Mouse (Mus musculus): ENCODE data around the gene Pecam1. TPM values are rescaled to one million over a fixed set of nuclear protein-coding genes. Genes with fewer than 3 reads are reported as not detected.
A peak's percentile ranks its signal among the peaks of the same experiment; 100 is the strongest.

The Pecam1 gene
- total and polyA plus RNA-seq, 3 experiments, result 18.4 to 22.3 (median 19.2) TPM

GRCm38 (mm10) chr11:106663838-106664237 lies 86.6 kb downstream of the Pecam1 start:
- no peak for DNase-seq (ENCODE audit: extremely low read depth)
- no peak overlapping the region for H3K4me3 ChIP-seq (replicated peaks in 1 of 3; ENCODE audit: low read depth in 2 of 3, low read length in 2 of 3, poor library complexity in 1 of 3)
- no peak overlapping the region for H3K4me2 ChIP-seq (ENCODE audit: insufficient read depth, low read depth, poor library complexity, severe bottlenecking)
- peaks cover 28 to 86% of the 10 kb centered on the region in 2 experiments for H3K4me1 ChIP-seq (ENCODE audit: control insufficient read depth in 1 of 2, insufficient read depth in 2 of 2)
- no peaks in the 10 kb centered on the region for H3K79me2 ChIP-seq (replicated peaks; ENCODE audit: control insufficient read depth, extremely low read depth, insufficient read depth, poor library complexity, severe bottlenecking)
- H3K36me3 ChIP-seq (replicated peaks in 1 of 2; ENCODE audit: control insufficient read depth in 1 of 2, insufficient read depth in 1 of 2, low read length in 1 of 2), result peaks cover 7 to 34% of the 10 kb centered on the region in 2 experiments
- no peak overlapping the region for H3K27ac ChIP-seq (ENCODE audit: insufficient read depth, low read depth)
- no peak overlapping the region for H3K9ac ChIP-seq (ENCODE audit: insufficient read depth, low read depth)
- TF ChIP-seq KAT2A (IDR thresholded peaks at IDR 0.05; ENCODE audit: insufficient replicate concordance, low read length), result no peak
- no peak for TF ChIP-seq MAFK (IDR thresholded peaks at IDR 0.05; ENCODE audit: insufficient replicate concordance, low read length)
- TF ChIP-seq MAZ (IDR thresholded peaks at IDR 0.05; ENCODE audit: low read depth, low read length), result no peak
- no peak for TF ChIP-seq ZMIZ1 (IDR thresholded peaks at IDR 0.05; ENCODE audit: low read depth, low read length)
- TF ChIP-seq USF1 (IDR thresholded peaks at IDR 0.05; ENCODE audit: low read depth, low read length), result no peak
- TF ChIP-seq MYC (IDR thresholded peaks at IDR 0.05; ENCODE audit: low read depth, low read length), result no peak
- no peak for TF ChIP-seq ZNF384 (IDR thresholded peaks at IDR 0.05; ENCODE audit: low read depth, low read length)
- TF ChIP-seq HCFC1 (IDR thresholded peaks at IDR 0.05; ENCODE audit: low read depth, low read length), result no peak
- TF ChIP-seq SMC3 (IDR thresholded peaks at IDR 0.05; ENCODE audit: low read depth, low read length), result no peak
- TF ChIP-seq E2F4 (IDR thresholded peaks at IDR 0.05; ENCODE audit: insufficient replicate concordance, low read depth, low read length), result no peak
- no peak for TF ChIP-seq PAX5 (IDR thresholded peaks at IDR 0.05; ENCODE audit: low read length)
- TF ChIP-seq JUN (IDR thresholded peaks at IDR 0.05; ENCODE audit: insufficient read depth, low read depth, low read length), result no peak
- TF ChIP-seq SIN3A (IDR thresholded peaks at IDR 0.05; ENCODE audit: low read length), result no peak
- TF ChIP-seq BHLHE40 (IDR thresholded peaks at IDR 0.05; ENCODE audit: low read depth, low read length), result no peak
- no peak for TF ChIP-seq NELFE (IDR thresholded peaks at IDR 0.05; ENCODE audit: low read depth, low read length)
- no peak for TF ChIP-seq MXI1 (IDR thresholded peaks at IDR 0.05; ENCODE audit: low read depth, low read length)
- no peak for TF ChIP-seq EP300 (IDR thresholded peaks at IDR 0.05; ENCODE audit: low read length)
- in situ Hi-C loops (cut with MboI; ENCODE audit: low pct_ligation_motif_present, low pct_unique_long_range_greater_than_20kb, low sequenced_read_pairs), result no loop called here
- dilution Hi-C loops (cut with MboI; ENCODE audit: extremely low pct_ligation_motif_present, extremely low pct_unique_long_range_greater_than_20kb, low sequenced_read_pairs), result no loop called here
- H3K9me3 ChIP-seq (replicated peaks; ENCODE audit: low read length), result no peaks in the 10 kb centered on the region
- H3K27me3 ChIP-seq (replicated peaks), result no peaks in the 10 kb centered on the region

DNA sequence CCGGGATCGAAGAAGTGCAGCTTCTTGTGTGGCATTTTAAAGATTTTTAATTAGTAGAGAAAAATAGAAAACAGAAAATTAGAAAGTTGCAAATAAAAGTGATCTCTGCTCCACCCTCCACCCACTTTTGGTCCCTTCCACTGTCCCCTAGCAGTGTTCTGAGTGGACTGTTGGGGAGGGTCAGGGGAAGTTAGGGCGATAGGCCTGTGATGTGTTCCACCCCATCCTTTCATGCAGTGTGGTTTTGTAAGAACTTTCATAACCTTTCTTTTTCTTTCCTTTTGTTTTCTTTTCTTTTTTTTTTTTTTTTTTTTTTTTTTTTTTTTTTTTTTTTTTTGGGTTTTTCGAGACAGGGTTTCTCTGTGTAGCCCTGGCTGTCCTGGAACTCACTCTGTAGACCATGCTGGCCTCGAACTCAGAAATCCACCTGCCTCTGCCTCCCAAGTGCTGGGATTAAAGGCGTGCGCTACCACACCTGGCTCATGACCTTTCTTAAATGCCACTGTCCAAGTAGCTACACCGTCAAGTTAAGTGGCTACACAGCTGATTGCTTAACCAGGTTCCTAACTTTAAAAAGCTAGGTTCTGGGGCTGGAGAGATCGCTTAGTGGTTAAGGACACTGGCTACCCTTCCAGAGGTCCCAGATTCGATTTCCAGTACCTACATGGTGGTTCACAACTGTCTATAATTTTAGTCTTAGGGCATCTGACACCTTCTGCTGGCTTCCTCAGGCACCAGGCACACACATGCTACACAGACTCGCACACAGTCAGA lies 87.6 kb downstream of the Pecam1 start:
- no peaks in the 10 kb centered on the region for H3K9me3 ChIP-seq (replicated peaks; ENCODE audit: low read length)
- no peak overlapping the region for H3K9ac ChIP-seq (ENCODE audit: insufficient read depth, low read depth)
- H3K4me1 ChIP-seq (ENCODE audit: control insufficient read depth in 1 of 2, insufficient read depth in 2 of 2), result peaks cover 25 to 84% of the 10 kb centered on the region in 2 experiments
- no peak overlapping the region for H3K4me2 ChIP-seq (ENCODE audit: insufficient read depth, low read depth, poor library complexity, severe bottlenecking)
- no peak overlapping the region for H3K27ac ChIP-seq (ENCODE audit: insufficient read depth, low read depth)
- peaks cover 7 to 30% of the 10 kb centered on the region in 2 experiments for H3K36me3 ChIP-seq (replicated peaks in 1 of 2; ENCODE audit: control insufficient read depth in 1 of 2, insufficient read depth in 1 of 2, low read length in 1 of 2)
- H3K27me3 ChIP-seq (replicated peaks), result no peaks in the 10 kb centered on the region
- dilution Hi-C loops (cut with MboI; ENCODE audit: extremely low pct_ligation_motif_present, extremely low pct_unique_long_range_greater_than_20kb, low sequenced_read_pairs), result no loop called here
- in situ Hi-C loops (cut with MboI; ENCODE audit: low pct_ligation_motif_present, low pct_unique_long_range_greater_than_20kb, low sequenced_read_pairs), result no loop called here
- TF ChIP-seq ZNF384 (IDR thresholded peaks at IDR 0.05; ENCODE audit: low read depth, low read length), result peak; percentile 59
- TF ChIP-seq NELFE (IDR thresholded peaks at IDR 0.05; ENCODE audit: low read depth, low read length), result no peak
- no peak for TF ChIP-seq PAX5 (IDR thresholded peaks at IDR 0.05; ENCODE audit: low read length)
- DNase-seq (ENCODE audit: extremely low read depth), result no peak
- H3K79me2 ChIP-seq (replicated peaks; ENCODE audit: control insufficient read depth, extremely low read depth, insufficient read depth, poor library complexity, severe bottlenecking), result no peaks in the 10 kb centered on the region
- H3K4me3 ChIP-seq (replicated peaks in 1 of 3; ENCODE audit: low read depth in 2 of 3, low read length in 2 of 3, poor library complexity in 1 of 3), result no peak overlapping the region

All from CH12.LX (cell line).